In the genomic region with DNA sequence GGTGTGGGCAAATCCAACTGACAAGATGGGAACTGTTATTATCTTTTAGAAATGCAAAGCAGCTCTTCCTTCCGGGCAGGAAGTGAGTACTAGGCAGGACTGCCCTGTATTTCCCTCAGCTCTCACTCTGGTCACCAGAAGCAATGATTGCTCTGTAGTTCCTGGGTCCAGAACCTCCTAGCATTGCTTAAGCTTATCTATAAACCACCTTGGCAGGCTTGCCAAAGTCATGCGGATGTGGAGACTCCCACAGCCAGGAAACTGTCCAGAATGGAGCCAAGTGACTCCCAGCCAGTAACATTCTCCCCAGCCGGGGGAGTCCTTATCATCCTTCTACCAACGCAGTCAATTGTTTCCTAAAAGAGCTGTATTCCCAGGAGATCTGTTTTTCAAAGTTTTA, we compare ENCODE assay signal across 11 mouse cellular contexts. TPM values are rescaled to one million over a fixed set of nuclear protein-coding genes. Genes with fewer than 3 reads are reported as not detected.
DNase-seq lines count a peak whose midpoint lies in the region; ATAC-seq lines count a peak whose summit lies in the region.
"Had no signal": no experiment of that assay in that cellular context is flagged by ENCODE, and none has a peak within 500 bp of the region (broad histone marks: within the 10 kb centered on the region; RNA-seq: fewer than 3 reads in every experiment).

No protein-coding gene starts in this region.

- no peak overlapping the region for H3K9ac ChIP-seq in heart, embryonic 13.5 days
- H3K9ac ChIP-seq: forebrain, embryonic 15.5 days; limb, embryonic 12.5 days; neural tube, embryonic 15.5 days had no signal

- DNase-seq in adrenal gland, adult (ENCODE audit: inconsistent age in 2 of 2, low spot score in 1 of 2), result peak; percentile 18 to 59
- no peak for DNase-seq in adrenal gland, adult 18-20 months (ENCODE audit: low spot score in 2 of 2)
- peak; percentile 21 for DNase-seq in liver
- peak; percentile 22 for DNase-seq in ovary, postnatal 14 days (ENCODE audit: low spot score)
- DNase-seq in cerebellum, postnatal 4 days (ENCODE audit: low spot score in 2 of 2), result no peak
- no peak for DNase-seq in right cerebral cortex, adult 2 months (ENCODE audit: low spot score in 2 of 2)
- no peak for DNase-seq in right cerebral cortex, postnatal 25 days

- peak; percentile 42; the same call in 1 of the 2 replicates for ATAC-seq in heart, embryonic 13.5 days (ENCODE audit: extremely low read depth, insufficient number of reproducible peaks, low FRiP score, low TSS enrichment)
- ATAC-seq: forebrain, embryonic 15.5 days had no signal

- H3K4me2 ChIP-seq in heart, embryonic 13.5 days, result no peak overlapping the region
- H3K4me2 ChIP-seq: forebrain, embryonic 15.5 days; limb, embryonic 12.5 days; neural tube, embryonic 15.5 days had no signal

- 17% methylated on average over 4 of the region's 4 CpGs for WGBS in heart, embryonic 13.5 days

- H3K4me1 ChIP-seq in heart, embryonic 13.5 days, result peaks cover 9% of the 10 kb centered on the region
- H3K4me1 ChIP-seq: forebrain, embryonic 15.5 days; limb, embryonic 12.5 days; neural tube, embryonic 15.5 days had no signal

- no peaks in the 10 kb centered on the region for H3K36me3 ChIP-seq in heart, embryonic 13.5 days
- H3K36me3 ChIP-seq: forebrain, embryonic 15.5 days; limb, embryonic 12.5 days; neural tube, embryonic 15.5 days had no signal

- H3K9me3 ChIP-seq in heart, embryonic 13.5 days, result no peaks in the 10 kb centered on the region
- H3K9me3 ChIP-seq: forebrain, embryonic 15.5 days; limb, embryonic 12.5 days; neural tube, embryonic 15.5 days had no signal

- no peaks in the 10 kb centered on the region for H3K27me3 ChIP-seq in heart, embryonic 13.5 days (replicated peaks)
- H3K27me3 ChIP-seq: forebrain, embryonic 15.5 days; limb, embryonic 12.5 days; neural tube, embryonic 15.5 days had no signal

- peak overlapping the region; percentile 43; the same call in 1 of the 2 replicates for H3K27ac ChIP-seq in heart, embryonic 13.5 days (replicated peaks)
- H3K27ac ChIP-seq: forebrain, embryonic 15.5 days; limb, embryonic 12.5 days; neural tube, embryonic 15.5 days had no signal

- H3K4me3 ChIP-seq in heart, embryonic 13.5 days, result no peak overlapping the region
- H3K4me3 ChIP-seq: forebrain, embryonic 15.5 days; limb, embryonic 12.5 days; neural tube, embryonic 15.5 days had no signal

RNA-seq across cellular contexts. Expression of gene Gpr39, which starts 13.7 kb away (rescaled TPM):
- under 1 TPM; 0.19 to 0.20 TPM for total RNA-seq in adrenal gland, adult 18-20 months (2021)
- polyA plus RNA-seq in heart, embryonic 13.5 days (2015; fragmentation: Nextera tagmentation; extraction: Ambion mirVana), result 1.6 and 2.2 TPM in 2 replicates
- polyA plus RNA-seq: forebrain, embryonic 15.5 days; limb, embryonic 12.5 days had no signal

Comparison
In these comparisons a context has a peak if more than half of its experiments do, and no peak if none do; other contexts are left out.
1. DNase-seq: peak in adrenal gland, adult (2 of 2), liver (single experiment) and ovary, postnatal 14 days (single experiment); none in adrenal gland, adult 18-20 months (0 of 2), cerebellum, postnatal 4 days (0 of 2), right cerebral cortex, adult 2 months (0 of 2) and right cerebral cortex, postnatal 25 days (single experiment).